Comparison of ENCODE assay signal across 8 mouse cellular contexts in genomic region chr4:137578181-137578845, GRCm38 (mm10). TPM values are rescaled to one million over a fixed set of nuclear protein-coding genes. Genes with fewer than 3 reads are reported as not detected.
A peak's percentile ranks its signal among the peaks of the same experiment; 100 is the strongest.
DNase-seq lines count a peak whose midpoint lies in the region; ATAC-seq and TF ChIP-seq lines count a peak whose summit lies in the region.

No protein-coding gene starts in this region.

- H3K36me3 ChIP-seq in heart, embryonic 13.5 days = peaks cover 4% of the 10 kb centered on the region
- no peaks in the 10 kb centered on the region for H3K36me3 ChIP-seq in kidney, embryonic 15.5 days
- H3K36me3 ChIP-seq in liver, postnatal 0 days (replicated peaks; ENCODE audit: insufficient read depth, low read length) = no peaks in the 10 kb centered on the region
- no peaks in the 10 kb centered on the region for H3K36me3 ChIP-seq in neural tube, embryonic 11.5 days (ENCODE audit: control insufficient read depth, insufficient read depth, low read length)

- H3K4me1 ChIP-seq in bone marrow, adult 2 months (ENCODE audit: control insufficient read depth, insufficient read depth, low read length) = no peaks in the 10 kb centered on the region; the same call in 1 of the 2 replicates
- H3K4me1 ChIP-seq in embryonic fibroblast, embryonic 13.5 days (ENCODE audit: control insufficient read depth, insufficient read depth, low read length) = no peaks in the 10 kb centered on the region
- H3K4me1 ChIP-seq in heart, embryonic 13.5 days = peaks cover 11% of the 10 kb centered on the region
- peaks cover 15% of the 10 kb centered on the region for H3K4me1 ChIP-seq in kidney, embryonic 15.5 days
- H3K4me1 ChIP-seq in liver, postnatal 0 days (ENCODE audit: insufficient read depth) = no peaks in the 10 kb centered on the region
- H3K4me1 ChIP-seq in neural tube, embryonic 11.5 days (ENCODE audit: control insufficient read depth, insufficient read depth, low read length) = no peaks in the 10 kb centered on the region

- peak; percentile 51; the same call in 1 of the 2 replicates for TF ChIP-seq CTCF in bone marrow, adult 2 months (IDR thresholded peaks at IDR 0.05; ENCODE audit: control insufficient read depth, insufficient read depth, low read length)
- TF ChIP-seq CTCF in embryonic fibroblast, embryonic 13.5 days (IDR thresholded peaks at IDR 0.05; ENCODE audit: borderline replicate concordance, insufficient read depth, low read length) = 0 out of 2 replicates have a peak, but pooled peaks have one; percentile 15
- TF ChIP-seq CTCF in liver, postnatal 0 days (IDR thresholded peaks at IDR 0.05; ENCODE audit: low read depth) = peak; percentile 80

- H3K27ac ChIP-seq in bone marrow, adult 2 months (ENCODE audit: control insufficient read depth, insufficient read depth, low read depth, low read length, poor library complexity) = no peak overlapping the region
- no peak overlapping the region for H3K27ac ChIP-seq in embryonic fibroblast, embryonic 13.5 days (ENCODE audit: insufficient read depth, low read length)
- no peak overlapping the region for H3K27ac ChIP-seq in heart, embryonic 13.5 days (replicated peaks)
- no peak overlapping the region for H3K27ac ChIP-seq in kidney, embryonic 15.5 days
- H3K27ac ChIP-seq in liver, postnatal 0 days (ENCODE audit: low read depth) = no peak overlapping the region
- H3K27ac ChIP-seq in neural tube, embryonic 11.5 days (ENCODE audit: low read depth, low read length) = no peak overlapping the region

- TF ChIP-seq EP300 in liver, postnatal 0 days (IDR thresholded peaks at IDR 0.05; ENCODE audit: low read depth) = no peak

- peak; percentile 65 to 66 for DNase-seq in B cell, adult 2 months
- DNase-seq in liver, postnatal 0 days = peak; percentile 69
- peak; percentile 77 for DNase-seq in neural tube, embryonic 11.5 days (ENCODE audit: low spot score)
- peak; percentile 77 for DNase-seq in testis, postnatal 10 days (ENCODE audit: low spot score)

- TF ChIP-seq POLR2A in bone marrow, adult 2 months (IDR thresholded peaks at IDR 0.05; ENCODE audit: borderline replicate concordance, control insufficient read depth, low read depth, low read length) = 0 out of 2 replicates have a peak, but pooled peaks have one; percentile 16
- TF ChIP-seq POLR2A in embryonic fibroblast, embryonic 13.5 days (IDR thresholded peaks at IDR 0.05; ENCODE audit: low read depth, low read length) = no peak

- WGBS in bone marrow, adult 2 months = 4% methylated on average over 39 of the region's 39 CpGs
- 6% methylated on average over 39 of the region's 39 CpGs for WGBS in heart, embryonic 13.5 days
- WGBS in kidney, embryonic 15.5 days = 4% methylated on average over 39 of the region's 39 CpGs
- WGBS in liver, postnatal 0 days (ENCODE audit: insufficient replicate concordance) = 4% methylated on average over 39 of the region's 39 CpGs
- WGBS in neural tube, embryonic 11.5 days = 5% methylated on average over 39 of the region's 39 CpGs

- no peak; the same call in 1 of the 2 replicates for ATAC-seq in heart, embryonic 13.5 days (ENCODE audit: extremely low read depth, insufficient number of reproducible peaks, low FRiP score, low TSS enrichment)
- ATAC-seq in kidney, embryonic 15.5 days (replicated peaks; ENCODE audit: low FRiP score) = peak; percentile 49; the same call in 1 of the 2 replicates
- ATAC-seq in liver, postnatal 0 days = peak; percentile 71
- ATAC-seq in neural tube, embryonic 11.5 days (ENCODE audit: insufficient read depth, low FRiP score, low TSS enrichment) = no peak

- peak overlapping the region; percentile 71 for H3K4me2 ChIP-seq in heart, embryonic 13.5 days
- H3K4me2 ChIP-seq in kidney, embryonic 15.5 days = peak overlapping the region; percentile 67
- H3K4me2 ChIP-seq in liver, postnatal 0 days (ENCODE audit: low read depth, low read length) = peak overlapping the region; percentile 53
- H3K4me2 ChIP-seq in neural tube, embryonic 11.5 days (ENCODE audit: low read depth) = peak overlapping the region; percentile 65

- peaks cover 32% of the 10 kb centered on the region for H3K27me3 ChIP-seq in heart, embryonic 13.5 days (replicated peaks)
- peaks cover 21% of the 10 kb centered on the region for H3K27me3 ChIP-seq in kidney, embryonic 15.5 days
- peaks cover 8% of the 10 kb centered on the region; the same call in 1 of the 2 replicates for H3K27me3 ChIP-seq in liver, postnatal 0 days (ENCODE audit: insufficient read depth, low read length)
- peaks cover 5% of the 10 kb centered on the region; the same call in 1 of the 2 replicates for H3K27me3 ChIP-seq in neural tube, embryonic 11.5 days (ENCODE audit: control insufficient read depth, insufficient read depth, low read length)

- no peaks in the 10 kb centered on the region for H3K9me3 ChIP-seq in heart, embryonic 13.5 days
- H3K9me3 ChIP-seq in kidney, embryonic 15.5 days (replicated peaks) = no peaks in the 10 kb centered on the region
- H3K9me3 ChIP-seq in liver, postnatal 0 days (ENCODE audit: low read length) = no peaks in the 10 kb centered on the region
- no peaks in the 10 kb centered on the region for H3K9me3 ChIP-seq in neural tube, embryonic 11.5 days (ENCODE audit: control insufficient read depth, low read length)

- peak overlapping the region; percentile 73 for H3K9ac ChIP-seq in heart, embryonic 13.5 days
- H3K9ac ChIP-seq in kidney, embryonic 15.5 days = peak overlapping the region; percentile 32; the same call in 1 of the 2 replicates
- no peak overlapping the region for H3K9ac ChIP-seq in liver, postnatal 0 days (replicated peaks)
- H3K9ac ChIP-seq in neural tube, embryonic 11.5 days (ENCODE audit: low read length) = peak overlapping the region; percentile 32; the same call in 1 of the 2 replicates

- no peak overlapping the region for H3K4me3 ChIP-seq in bone marrow, adult 2 months (replicated peaks; ENCODE audit: control insufficient read depth, low read depth, low read length)
- H3K4me3 ChIP-seq in embryonic fibroblast, embryonic 13.5 days (ENCODE audit: insufficient read depth, low read length) = no peak overlapping the region
- peak overlapping the region; percentile 48 for H3K4me3 ChIP-seq in heart, embryonic 13.5 days
- peak overlapping the region; percentile 36 for H3K4me3 ChIP-seq in kidney, embryonic 15.5 days (replicated peaks)
- no peak overlapping the region for H3K4me3 ChIP-seq in liver, postnatal 0 days (ENCODE audit: low read depth, low read length)
- peak overlapping the region; percentile 29 for H3K4me3 ChIP-seq in neural tube, embryonic 11.5 days (ENCODE audit: low read depth, low read length)

RNA-seq across cellular contexts. Expression of gene Ldlrad2, which starts 3.9 kb away (rescaled TPM):
- not detected in 2 replicates for polyA plus RNA-seq in bone marrow, adult 2 months (2011; ENCODE audit: insufficient read depth, insufficient read length, low replicate concordance, missing spikeins)
- not detected in 2 replicates for polyA plus RNA-seq in embryonic fibroblast, embryonic 13.5 days (2011; ENCODE audit: insufficient read length, low read depth, missing spikeins)
- polyA plus RNA-seq in heart, embryonic 13.5 days (2015; fragmentation: Nextera tagmentation; extraction: Ambion mirVana) = not detected in 2 replicates
- polyA plus RNA-seq in kidney, embryonic 15.5 days (2015; fragmentation: Nextera tagmentation; extraction: Ambion mirVana) = not detected in 2 replicates
- not detected in 2 replicates for polyA plus RNA-seq in liver, postnatal 0 days (2015; fragmentation: Nextera tagmentation; extraction: Ambion mirVana)
- polyA plus RNA-seq in neural tube, embryonic 11.5 days (2014; fragmentation: Nextera tagmentation; extraction: Ambion mirVana) = not detected in 2 replicates

RNA-seq across cellular contexts. Expression of gene Usp48, which starts 15.2 kb away (rescaled TPM):
- 108 and 168 TPM in 2 replicates for polyA plus RNA-seq in bone marrow, adult 2 months (2011; ENCODE audit: insufficient read depth, insufficient read length, low replicate concordance, missing spikeins)
- 88.4 and 109 TPM in 2 replicates for polyA plus RNA-seq in embryonic fibroblast, embryonic 13.5 days (2011; ENCODE audit: insufficient read length, low read depth, missing spikeins)
- 31.8 and 34.6 TPM in 2 replicates for polyA plus RNA-seq in heart, embryonic 13.5 days (2015; fragmentation: Nextera tagmentation; extraction: Ambion mirVana)
- 64.8 and 72.9 TPM in 2 replicates for polyA plus RNA-seq in kidney, embryonic 15.5 days (2015; fragmentation: Nextera tagmentation; extraction: Ambion mirVana)
- polyA plus RNA-seq in liver, postnatal 0 days (2015; fragmentation: Nextera tagmentation; extraction: Ambion mirVana) = 23.3 and 28.4 TPM in 2 replicates
- polyA plus RNA-seq in neural tube, embryonic 11.5 days (2014; fragmentation: Nextera tagmentation; extraction: Ambion mirVana) = 84.6 and 91.9 TPM in 2 replicates

Comparison
In these comparisons a context has a peak if more than half of its experiments do, and no peak if none do; other contexts are left out.
1. H3K4me3 ChIP-seq: peak in heart, embryonic 13.5 days (single experiment), kidney, embryonic 15.5 days (single experiment) and neural tube, embryonic 11.5 days (single experiment); none in bone marrow, adult 2 months (single experiment), embryonic fibroblast, embryonic 13.5 days (single experiment) and liver, postnatal 0 days (single experiment).
2. CTCF ChIP-seq: peak in every context shown above with its lines; median percentile 80 in liver, postnatal 0 days; 51 in bone marrow, adult 2 months; 15 in embryonic fibroblast, embryonic 13.5 days.
3. ATAC-seq: peak in kidney, embryonic 15.5 days (single experiment) and liver, postnatal 0 days (single experiment); none in heart, embryonic 13.5 days (single experiment) and neural tube, embryonic 11.5 days (single experiment).
4. Peak in every context shown above with its lines, with median percentiles within 50 percentile points of each other: DNase-seq and H3K4me2 ChIP-seq.